Mouse (Mus musculus): ENCODE measurements at regions not wholly inside any gene's neighbourhood (a gene's known extent, or its start where the extent isn't known, plus 50 kb on each side); places are given as distances from the start of the nearest gene placed in this dataset.
A peak's percentile ranks its signal among the peaks of the same experiment; 100 is the strongest.

DNA sequence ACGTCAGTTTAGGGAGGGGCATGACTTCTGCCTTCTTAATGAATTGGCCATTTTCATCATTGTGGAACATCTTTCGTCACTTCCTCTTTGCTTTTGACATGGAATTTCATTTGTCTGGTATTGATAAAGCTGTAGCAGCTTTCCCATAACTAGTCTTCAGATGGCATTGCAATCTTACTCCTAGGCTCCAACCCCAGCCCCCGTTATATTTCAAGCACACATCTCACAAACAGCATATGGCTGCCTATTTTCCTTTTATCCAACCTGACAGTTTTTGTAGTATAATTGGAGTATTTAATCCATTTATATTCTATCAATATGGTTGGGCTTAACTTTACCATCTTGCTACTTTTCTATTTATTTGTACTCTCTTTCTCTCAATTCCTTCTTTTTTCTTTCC is 114.5 kb upstream of the Map1b start:
- DNase-seq = no peak

DNA sequence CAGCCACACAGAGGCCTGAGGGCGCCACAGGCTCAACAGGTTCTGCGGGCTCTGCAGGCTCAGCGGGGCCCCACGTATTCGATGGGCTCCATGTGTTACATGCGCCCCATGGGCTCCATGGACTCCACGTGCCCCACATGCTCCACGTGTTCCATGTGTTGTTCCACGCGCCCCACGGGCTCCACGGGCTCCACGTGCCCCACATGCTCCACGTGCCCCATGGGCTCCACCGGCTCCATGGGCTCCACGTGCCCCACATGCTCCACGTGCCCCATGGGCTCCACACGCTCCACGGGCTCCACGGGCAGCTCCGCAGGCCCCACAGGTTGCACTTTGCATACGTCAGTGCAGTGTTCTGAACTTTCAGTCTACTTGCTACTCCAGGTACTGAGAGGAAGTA is 114.0 kb upstream of the Map1b start:
- DNase-seq = no peak

DNA sequence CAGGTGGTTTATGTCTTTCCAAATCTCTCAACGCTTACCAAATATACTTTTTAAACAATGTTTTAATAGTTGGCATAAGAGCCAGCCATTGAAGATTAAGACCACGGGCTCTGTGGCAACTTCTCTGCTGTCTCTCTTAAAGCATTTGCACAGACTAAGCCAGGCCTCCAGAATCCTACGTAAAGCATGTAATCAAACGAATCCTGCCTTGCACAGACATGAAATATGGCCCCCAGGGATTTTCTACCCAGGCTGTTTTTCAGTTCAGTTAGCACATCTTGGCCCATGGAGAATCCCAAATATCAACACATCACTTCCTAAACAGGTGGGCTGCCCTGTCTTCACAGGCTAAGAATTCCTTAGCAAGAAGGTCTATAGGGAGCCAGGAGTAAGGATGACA is 108.9 kb upstream of the Map1b start:
- no peak for DNase-seq

DNA sequence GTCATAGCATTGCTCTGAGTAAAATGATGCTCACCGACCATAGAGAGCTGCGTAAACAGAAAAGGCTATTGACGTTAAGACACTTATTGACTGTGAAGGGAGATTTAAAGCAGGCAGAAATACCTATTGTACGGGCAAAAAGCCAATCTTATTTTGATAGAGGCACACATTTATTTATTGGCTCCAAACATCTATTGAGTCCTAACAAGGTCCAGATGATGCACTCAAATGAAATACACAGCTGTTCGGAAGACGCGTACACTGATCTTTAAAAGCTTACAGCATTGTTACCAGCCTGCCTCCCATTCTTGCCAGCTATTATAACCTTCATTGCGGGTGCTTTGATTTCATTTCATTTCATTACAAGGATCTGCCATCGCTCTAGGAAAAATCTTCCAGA is 102.0 kb upstream of the Map1b start:
- DNase-seq = no peak

DNA sequence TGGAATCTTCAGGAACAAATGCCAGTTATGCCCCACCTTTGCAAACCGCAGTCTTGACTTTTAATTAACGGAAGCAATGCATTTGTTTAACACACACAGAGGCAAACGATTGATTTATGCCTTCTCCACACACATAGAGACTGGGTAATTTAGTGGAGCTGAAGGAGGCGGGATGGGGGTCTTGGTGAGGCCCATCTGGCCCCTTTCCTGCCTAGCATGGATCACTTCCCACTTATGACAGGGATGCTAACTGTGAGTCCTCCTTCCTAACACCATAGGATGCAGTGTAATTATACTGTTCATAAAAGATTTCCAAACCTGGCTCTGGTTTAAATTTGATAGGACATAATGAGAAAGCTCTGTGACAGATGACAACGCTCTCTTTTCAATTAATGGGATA is 101.1 kb upstream of the Map1b start:
- DNase-seq = no peak

DNA sequence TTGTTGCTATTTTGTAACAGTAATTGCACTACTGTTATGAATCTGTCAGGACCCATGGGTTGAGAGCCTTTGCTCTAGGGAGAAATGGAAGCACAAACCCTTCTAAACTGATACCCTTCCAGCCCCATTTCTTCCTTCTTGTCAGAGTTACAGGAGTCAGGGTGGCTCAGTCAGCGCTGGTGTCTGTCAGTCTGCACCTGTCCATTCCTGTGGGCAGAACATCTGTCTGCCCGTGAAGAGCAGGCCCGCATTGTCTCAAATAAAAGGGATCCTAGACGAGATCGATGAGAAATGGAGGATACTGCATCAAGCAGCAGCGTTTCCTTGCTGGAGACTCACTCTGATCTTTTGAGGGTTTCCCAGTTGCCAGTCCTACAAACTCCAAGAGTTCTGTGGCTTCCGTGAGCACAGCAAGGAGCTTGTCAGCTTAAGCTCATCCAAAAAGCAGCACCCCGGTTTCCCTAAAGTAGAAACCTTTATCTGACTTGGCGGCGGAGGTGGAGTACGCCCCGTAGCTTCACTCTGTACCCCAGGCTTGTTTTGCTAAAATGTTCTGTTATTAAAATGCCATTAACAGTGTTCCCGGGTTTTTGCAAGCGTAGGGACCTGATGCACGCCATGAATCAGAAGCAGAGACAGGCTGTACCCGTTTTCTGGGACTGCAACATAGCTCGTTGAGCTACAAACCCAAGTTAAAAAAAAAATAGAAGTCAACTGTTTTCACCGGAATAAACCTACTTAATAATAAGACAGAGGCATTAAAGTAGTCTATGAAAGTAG is 95.6 kb upstream of the Map1b start:
- DNase-seq = no peak

DNA sequence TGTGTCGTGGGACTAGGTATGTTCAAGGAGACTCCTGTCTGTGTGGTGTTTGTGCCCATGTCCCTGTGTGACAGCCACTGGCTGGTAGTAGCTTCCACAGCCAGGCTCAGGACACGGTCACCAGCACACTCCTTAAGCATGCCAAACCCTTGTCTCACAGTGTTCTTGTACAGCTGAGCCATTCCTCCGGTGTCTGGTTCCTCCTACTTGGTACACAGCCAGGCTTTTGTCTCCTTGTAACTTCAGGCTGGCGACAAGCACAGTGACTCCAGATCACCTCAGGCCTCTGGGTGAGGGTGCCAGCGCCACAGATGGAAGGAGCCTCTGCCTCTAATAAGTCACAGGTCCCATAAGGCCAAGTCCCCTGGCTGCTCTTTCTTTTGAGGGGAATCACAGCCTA is 94.2 kb upstream of the Map1b start:
- DNase-seq = no peak

DNA sequence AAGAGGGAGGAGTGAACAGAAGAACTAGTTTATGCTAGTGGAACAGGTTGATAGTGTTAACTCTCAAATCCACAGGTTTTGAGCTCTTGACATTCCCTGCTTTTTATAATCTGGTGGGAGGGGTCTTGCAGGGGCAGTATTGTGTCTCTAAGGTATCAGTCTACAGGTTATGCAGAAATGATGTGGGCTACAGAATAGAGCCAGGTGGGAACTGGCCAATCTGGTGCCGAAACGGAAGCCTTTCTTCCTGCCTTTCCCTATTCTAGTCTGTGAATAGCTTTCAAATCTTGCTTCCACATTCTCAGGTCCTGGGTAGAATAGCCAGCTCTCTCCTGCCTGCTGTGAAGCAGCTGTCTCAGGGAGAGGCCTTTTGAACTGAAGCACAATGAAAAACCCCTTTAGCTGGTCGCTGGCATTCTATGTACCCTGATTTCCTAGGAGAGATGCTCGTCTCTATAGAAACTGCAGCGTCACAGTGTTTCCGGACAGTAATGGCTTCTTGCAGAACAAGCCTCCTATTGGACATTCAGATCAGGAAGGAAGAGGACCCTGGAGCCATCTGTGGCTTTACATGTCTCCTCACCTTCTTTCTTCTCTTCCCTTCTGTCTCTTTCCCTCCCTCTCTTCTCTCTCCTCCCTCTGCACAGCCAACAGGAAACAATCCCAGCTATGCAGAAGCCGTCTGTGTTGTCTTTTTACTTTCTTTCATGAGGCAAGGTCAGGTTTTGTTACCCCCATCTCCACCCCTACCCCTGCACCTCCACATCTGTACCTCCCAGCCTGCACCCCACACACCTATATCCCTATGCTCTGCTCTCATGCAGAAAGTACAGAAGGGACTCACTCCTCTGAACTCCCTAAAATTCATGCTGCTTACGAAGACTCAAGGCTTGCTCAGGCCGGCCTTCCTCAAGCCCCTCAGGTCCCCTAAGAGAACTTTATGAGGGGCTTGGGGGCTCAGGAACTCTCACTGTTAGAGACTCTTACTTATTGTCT is 93.1 kb upstream of the Map1b start:
- DNase-seq = no peak

DNA sequence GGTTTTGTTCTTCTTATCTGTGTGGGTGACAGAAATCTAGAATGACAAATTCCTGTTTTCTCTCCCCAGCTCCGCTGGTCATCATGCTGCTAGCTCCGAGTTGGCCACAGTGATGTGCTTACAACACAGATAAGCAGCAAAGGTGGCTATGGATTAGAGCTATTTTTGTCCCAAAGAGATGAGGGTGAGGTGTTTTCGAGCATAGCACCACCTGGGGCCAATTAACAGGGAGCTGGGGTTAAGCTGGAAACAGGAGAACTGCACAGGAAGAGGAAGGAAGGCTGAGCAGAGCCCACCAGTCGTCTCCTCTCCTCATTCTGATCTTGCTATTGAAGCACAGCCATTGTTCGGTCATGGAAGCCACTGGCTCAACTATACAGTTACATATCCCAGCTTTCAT is 92.3 kb upstream of the Map1b start:
- DNase-seq = no peak

DNA sequence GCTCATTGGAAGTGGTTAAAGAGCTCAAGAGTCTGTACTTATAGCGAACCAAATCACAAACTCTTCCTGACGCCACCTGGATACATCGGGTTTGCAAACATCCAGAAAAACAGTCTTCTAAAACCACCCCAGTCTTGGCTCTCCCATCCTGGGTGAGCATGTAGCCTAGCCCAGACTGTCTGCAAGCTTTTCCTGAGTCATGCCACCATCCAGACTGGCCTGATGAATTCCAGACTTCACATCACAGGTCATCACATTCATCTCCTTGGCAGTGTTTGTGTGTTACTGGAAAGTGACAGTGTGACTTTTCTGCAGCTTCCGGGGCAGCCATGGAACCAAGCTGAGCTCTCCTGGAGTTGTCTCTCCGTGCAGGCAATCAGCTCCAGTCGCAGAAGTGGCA is 90.9 kb upstream of the Map1b start:
- no peak for DNase-seq

DNA sequence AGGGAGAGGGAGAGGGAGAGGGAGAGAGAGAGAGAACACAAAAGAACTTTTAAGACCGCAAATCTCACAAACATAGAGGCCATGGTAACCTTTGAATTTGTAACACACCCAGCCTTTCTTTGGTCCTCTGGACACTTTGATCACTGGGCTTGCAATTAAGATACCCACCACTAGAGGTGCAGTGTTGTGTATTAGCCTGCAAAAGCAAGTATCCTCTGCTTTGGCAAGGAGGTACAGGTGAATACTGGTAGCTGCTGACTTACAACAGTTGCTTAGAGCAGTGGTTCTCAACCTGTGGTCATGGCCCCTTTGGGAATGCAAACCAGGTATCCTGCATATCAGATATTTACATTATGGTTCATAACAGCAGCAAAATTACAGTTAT is 90.3 kb upstream of the Map1b start:
- DNase-seq = peak; percentile 33

DNA sequence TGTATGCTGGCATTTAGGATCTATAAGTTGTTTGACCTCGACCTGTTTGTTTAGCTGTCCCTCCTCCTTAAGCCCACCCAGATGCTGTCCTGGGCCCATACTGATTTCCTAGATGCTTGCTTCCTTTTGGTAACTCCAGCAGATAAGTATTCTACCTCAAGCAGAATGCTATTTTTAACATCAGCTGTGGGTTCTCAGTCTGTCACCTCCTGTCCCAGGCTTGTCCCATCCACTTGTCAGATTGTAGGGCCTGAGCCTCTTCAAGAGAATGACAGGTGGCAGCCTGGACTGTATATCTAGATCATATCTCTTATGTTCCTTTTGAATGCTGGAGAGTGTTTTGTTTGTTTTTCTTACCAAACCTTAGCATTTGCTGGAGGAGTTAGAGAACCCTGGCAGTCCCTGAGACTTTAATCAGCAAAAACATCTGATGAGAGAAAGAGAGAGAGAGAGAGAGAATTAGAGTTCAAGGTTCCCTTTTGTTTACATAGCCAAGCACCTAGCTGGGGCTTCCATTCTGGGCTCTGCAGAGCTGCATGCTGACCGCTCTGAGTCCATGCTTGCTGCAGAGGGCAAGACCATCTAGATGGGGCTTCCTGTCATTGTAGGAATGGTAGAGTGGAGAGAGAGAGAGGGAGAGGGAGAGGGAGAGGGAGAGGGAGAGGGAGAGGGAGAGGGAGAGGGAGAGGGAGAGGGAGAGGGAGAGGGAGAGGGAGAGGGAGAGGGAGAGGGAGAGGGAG is 89.7 kb upstream of the Map1b start:
- DNase-seq = no peak

DNA sequence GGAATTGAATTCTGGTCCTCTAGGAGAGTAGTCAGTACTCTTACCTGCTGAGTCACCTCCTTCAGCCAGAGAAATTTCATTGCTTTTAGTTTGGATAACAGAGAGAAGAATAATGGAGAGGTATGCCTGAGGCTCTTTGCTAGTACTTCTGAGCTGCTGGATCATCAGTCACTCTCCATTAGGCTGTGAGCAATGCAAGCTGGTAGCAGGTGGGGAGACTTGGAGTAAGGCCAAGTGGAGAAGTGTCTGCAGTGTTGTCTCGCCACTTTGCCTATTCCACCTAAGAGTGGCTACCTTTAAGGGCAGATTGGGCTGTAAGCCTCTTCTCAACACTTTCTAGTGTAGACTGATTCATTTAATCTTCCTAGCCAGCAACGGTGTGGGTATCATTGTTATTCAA is 81.6 kb upstream of the Map1b start:
- no peak for DNase-seq

DNA sequence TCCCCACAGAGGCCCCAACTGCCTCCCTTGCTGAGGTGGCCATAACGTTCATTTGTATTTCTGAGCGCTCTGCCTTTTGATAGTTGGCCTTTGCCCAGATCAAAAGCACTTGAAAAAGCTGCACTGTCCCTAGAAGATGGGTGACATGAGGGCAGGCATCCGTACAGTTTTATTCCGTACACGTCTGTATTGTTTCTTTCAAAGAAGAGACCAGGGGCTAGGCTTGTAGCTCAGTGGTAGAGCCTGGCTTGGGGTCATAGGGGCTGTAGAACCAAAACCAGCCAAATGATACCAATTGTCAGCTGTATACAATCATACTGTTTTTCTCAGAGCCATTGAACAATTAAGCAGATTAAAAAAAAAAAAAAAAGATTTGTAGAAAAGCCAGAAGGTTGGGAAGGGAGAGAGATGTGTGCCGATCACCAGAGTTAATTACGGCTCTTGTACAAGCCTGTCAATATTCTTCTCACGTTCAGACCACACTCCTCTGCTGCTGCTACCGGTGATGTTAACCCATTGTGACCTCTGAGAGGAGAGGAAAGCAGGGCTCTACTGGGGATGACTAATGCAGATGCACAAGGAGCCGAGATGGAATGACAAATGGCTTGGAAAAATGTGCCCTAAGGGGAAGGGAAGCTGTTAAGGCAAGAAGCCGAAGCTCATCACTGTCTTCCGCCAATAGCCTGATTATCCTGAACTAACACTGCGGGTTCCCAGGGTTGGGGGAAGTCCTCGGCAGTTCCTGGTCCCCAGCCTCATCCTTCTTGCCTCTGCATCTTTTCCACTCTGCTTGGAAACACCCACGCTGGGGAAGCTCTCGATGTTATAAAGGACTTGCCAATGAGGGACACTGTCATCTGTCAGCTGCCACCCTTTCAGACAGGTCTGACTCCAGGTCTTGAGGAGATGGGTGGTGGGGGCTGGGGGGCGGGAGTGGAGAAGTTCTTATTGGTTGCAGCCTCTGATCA is 77.8 kb upstream of the Map1b start:
- DNase-seq = no peak

DNA sequence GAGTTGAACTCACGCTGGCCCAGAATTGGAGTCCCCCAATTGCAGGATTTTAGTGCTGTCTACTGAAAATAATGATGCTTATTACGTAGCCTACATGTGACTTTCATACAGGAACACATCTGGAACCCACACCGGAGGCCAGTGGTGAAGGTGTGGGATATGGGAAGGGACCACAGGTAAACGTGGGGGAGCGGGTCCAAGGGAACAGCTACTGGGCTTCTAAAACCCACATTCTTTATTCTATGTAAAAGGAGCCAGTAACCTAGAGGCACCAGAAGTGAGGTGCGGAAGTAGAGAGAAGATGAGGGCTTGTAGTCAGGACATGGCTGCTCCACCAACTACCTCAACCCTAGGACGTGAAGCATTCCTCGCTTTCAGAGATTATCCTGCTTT is 76.9 kb upstream of the Map1b start:
- DNase-seq = no peak

DNA sequence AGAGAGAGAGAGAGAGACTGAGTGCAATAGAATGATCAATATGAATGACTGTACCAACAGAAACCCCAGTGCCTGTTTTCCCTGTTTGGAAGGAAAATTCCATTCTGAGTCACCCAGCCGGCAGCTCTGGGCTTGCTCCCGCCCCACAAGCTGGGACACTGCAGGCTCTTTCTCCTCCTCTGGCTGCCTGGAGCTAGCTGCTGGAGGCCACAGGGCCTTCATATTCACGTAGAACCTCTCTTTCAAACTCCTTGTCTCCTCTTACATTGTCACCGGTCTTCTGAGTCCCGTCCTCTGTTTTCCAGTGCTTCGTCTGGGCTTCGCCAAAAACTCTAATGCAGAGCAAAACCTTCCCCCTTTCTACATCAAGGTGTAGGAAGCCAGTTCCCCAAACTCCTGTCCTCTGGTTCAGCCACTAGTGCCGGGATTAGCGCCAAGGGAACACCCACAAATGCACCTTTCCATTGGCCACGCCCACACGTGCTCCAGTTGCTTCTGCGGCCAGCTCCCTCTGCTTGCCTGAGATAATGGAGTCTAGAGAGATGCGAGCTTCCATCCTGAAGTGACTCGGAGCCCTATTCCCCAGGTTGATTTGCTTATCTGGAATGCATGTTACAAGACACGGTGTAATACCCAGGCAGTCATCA is 76.4 kb upstream of the Map1b start:
- peak; percentile 84 for DNase-seq

DNA sequence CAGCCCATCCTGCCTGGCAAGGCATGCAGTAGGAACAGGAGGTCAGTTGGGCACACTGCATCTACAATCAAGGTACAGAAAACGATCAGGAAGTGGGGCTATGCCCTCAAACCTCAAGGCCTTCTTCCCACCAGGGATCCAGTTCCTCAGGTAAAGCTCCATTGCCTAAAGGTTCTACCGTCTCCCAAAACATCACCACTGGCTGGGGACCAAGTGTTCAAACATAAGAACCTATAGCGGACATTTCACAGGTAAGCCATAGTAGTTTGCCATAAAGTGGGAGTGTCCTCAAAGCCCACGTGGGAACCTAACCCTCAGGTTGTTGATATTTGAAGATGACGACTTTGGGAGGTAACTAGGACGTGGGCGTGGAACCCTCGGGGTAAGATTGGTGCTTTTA is 72.3 kb upstream of the Map1b start:
- no peak for DNase-seq

DNA sequence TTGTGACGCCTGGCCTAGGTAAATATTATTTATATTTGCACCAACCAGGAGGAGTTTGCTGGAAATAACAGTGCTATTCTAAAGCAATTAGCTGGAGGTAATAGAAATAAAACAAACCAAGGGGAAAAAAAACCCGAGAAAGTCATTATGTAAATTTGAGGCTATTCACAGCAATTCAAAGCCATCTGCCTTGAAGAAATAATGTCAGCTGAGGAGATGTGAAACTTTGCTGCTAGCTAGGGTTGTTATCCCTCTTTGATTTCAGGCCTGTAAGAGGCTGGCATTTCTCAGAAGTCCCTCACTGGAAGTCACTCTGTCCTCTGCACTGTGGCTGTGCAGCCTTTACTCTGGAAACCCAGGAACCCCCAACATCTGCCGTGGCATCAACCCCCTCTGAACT is 67.5 kb upstream of the Map1b start:
- no peak for DNase-seq

DNA sequence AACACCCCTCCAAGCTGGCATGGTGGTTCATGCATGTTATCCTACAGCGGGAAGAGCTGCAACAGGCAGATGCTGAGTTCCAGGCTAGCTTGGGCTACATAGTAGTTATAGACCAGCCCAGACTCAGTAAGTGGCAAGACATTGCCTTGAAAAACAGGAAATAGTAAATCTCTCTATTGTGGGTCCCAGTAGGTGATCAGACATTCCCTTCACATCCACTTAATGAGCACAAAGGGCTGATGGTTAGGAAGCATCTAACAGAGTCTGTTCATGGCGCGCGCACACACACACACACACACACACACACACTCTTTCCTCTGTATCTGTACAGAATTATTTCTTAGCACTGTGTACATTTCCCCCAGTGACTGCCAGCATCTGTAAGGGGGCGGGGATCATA is 64.0 kb upstream of the Map1b start:
- no peak for DNase-seq

DNA sequence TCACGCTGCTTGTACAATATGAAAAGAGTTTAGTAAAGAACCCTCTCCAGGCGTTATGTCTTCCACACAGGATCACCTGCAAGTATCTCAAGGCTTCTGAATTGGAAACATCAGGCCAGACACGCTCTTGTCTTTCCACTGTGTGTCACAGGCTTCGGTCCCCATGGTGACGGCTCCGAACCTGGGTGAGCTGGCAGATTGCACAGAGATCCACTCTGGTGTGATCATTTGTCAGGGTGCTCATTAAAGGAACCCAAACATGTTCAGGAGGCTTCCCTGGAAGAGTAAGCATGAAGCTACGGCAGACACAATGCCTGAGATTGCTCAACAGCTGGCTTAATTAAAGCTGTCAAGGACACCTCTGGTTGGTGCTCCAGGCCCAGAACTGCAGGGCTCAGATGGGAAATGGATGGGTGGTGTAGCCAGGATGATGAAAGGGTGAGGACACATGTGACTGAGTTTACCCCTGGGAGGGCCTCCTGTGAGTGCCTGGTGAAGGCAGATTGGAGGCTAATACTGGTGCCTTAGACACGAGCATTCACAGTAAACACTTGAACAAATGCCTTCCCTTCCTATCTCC is 63.3 kb upstream of the Map1b start:
- peak; percentile 33 for DNase-seq

DNA sequence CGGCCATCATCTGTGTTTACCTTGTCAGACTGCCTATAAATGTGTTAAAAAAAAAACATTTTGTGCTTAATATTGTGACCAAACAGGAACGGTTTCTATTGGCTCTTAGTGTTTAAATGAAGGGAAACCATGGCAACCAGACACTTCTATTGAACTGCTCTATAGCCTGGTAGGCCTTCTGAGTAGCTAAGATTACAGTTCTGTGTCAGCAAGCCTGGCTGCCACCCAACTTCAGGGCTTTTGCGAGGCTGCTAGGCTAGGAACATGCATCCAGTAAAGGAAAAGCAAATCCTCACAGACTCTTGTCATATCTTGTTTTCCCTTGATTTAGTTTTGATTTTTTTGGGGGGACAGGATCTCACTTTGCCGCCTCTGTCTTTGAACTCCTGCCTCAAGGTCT is 61.3 kb upstream of the Map1b start:
- DNase-seq = no peak
